Mouse (Mus musculus) testis, postnatal 10 days (tissue): ENCODE data around the gene Bahcc1.

Experiments
- DNase-seq: peaks from one replicate; pipeline ENCODE4 v3.0.0; 2021; ENCODE audit warnings: low spot score

Bahcc1 gene

DNA sequence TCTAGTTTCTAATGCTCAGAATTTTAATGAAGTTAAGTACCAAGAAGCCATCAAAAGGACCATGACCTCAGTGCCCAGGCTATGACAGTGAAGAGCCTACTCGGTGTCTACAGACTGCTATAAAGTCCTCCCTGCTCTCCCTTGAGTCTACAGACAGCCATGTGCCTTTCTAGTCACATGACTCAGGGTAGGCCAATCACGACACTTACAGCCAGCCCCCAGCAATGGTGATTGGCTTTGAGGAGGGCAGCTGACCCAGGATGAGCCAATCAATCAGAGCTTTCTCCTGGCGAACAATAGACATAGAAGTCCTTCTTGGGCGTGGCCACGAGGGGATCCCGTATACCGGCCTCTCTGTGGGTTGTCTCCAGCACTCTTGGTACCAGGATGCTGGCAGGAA, 65.0 kb downstream of the Bahcc1 start:
- DNase-seq, result peak; percentile 43

DNA sequence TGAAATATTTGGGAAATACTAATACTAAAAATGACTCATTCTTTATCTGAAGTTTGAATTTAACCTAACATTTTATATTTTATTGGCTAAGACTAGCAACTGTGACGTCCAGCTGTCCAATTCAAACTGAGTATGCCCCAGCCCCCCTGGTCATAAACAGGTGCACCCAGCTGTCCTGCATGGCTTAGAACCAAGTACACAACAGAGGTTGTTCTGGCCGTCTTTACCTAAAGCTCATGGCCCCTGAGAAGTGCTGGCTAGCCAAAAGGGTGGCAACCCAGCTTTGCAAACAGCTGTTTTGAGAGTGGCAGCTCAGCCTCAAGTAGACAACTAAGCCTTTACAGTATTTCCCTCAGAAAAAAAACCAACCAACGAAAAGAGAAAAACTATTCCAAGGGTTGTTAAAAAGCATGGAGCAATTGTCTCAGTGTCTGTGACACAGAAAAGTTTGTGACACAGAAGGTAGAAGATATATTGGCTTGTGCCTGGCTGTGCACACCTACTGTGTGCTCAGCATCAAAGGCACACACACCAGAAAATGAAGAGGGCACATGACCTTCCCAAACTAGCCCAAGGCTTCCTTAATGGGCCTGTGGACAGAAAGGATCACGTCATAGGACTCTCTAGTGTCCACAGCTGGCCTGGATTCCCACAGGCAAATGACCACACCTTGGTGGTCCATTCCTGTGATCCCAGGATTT, 65.8 kb downstream of the Bahcc1 start:
- DNase-seq, result no peak

DNA sequence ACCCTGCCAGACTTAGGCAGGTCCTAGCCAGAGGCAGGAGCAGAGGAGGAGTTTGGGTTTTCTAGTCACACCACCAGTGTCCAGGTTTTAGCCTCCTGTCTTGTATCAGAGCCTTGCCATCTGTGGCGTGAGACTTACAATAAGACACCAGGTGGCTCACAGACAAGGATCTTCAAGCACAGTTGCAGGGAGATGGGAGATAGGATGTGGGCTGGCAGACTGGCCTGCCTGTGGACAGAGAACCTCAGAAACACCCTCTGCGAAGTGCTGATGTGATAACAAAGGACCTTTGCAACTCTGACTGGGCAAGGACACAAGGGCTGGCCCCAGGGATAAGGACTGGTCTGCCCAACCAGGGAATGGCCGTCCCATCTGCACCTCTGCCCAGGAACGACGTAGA, 66.7 kb downstream of the Bahcc1 start:
- DNase-seq, result no peak

DNA sequence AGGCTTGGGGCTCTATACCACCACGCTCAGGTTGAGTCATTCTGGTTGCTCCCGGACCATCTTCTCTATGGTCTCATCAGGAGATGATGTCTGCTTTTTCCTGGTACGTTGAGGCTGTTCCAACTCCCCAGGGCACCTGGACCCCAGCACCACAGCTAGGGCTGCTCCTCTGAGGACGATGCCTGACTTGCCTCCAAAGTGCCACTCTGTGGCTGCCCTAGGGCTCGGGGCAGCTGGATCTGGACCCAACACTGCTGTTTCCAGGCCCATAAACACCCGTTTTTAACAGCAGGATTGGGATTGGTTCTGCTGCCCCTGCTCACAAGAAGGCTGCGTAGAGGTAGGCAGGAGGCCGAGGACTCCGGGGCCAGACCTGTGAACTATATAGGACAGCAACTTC, 70.4 kb downstream of the Bahcc1 start:
- no peak for DNase-seq

DNA sequence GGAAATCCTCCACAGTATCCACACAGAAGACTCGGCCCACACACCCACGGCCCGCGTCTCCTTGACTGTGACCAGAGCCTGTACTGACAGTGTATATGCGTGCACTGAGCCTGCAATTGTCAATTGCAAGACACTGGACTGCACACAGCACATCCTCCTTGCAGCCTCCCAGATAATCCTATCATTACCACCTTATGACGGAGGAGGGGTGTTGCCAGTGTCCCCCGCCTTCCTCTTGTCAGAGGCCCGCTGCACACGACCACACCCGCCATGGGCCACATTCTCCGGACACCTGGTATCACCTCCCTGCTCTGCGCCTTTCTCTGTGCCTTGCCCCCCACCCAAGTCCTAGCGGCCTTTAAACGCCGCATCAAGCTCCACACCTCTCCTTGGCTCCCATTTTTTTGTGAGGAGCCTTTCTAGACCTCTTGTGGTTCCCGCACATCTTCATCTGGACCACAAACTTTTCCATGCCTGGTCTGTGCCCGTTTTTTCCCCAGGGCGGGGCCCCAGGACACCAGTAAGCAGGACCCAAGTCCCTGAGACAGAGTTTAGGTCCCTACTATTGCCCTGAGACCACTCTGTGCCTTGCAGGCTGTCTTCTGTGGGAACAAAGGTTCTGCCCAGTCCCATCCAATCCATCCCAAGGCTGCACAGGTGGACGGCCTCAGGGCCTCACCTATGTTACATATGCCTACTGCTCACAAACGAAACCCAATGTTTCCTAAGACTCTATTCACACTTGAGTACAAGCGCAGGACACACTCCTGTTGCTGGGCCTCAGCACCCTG, 71.0 kb downstream of the Bahcc1 start:
- no peak for DNase-seq

DNA sequence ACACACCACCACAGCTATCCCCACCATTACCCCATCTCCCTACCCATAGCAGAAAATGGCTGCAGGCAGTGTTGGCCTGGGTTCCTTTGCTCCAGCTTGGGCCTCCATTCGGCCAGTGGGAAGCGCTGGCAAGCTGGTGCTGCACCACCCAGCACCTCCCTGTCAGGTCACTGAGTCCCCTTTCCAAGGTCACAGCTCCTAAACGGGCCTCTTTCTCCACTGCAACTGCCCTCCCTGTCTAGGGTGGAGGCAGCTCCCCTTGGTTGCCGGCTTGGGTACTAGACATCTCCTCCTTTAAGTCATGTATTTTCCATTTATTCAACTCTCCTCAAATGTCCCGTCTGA, 71.6 kb downstream of the Bahcc1 start:
- DNase-seq, result peak; percentile 51

DNA sequence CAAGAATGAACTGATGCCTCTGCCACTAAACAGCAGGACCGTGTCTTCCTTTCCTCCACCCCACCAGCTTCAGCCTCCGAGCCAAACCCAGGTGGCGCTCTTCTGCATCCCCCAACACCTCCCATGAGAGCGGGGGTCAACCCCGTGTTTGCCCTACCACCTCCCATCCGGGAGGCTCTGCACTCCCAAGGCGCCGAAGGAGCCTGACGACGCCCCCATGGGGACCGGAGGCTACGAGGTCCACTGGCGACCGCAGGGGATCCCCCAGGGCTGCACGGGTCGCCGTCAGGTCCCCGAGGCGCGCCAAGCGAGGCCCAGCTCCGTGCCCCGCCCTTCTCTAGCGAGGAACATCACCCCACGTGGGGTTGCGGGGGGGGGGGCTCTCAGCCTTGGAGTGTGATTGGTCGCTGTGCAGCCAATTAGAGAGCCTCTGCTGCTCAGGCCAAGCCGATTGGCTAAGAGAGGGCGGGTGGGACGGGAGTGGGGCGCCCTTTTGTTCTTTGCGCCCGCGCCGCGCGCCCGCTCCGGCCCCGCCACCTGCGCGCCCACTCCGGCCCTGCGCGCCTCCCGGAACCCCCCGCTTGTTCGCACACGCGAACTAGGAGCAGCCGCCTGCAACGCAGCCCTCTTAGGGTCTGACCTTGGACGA, 72.3 kb downstream of the Bahcc1 start:
- DNase-seq, result peak; percentile 89

DNA sequence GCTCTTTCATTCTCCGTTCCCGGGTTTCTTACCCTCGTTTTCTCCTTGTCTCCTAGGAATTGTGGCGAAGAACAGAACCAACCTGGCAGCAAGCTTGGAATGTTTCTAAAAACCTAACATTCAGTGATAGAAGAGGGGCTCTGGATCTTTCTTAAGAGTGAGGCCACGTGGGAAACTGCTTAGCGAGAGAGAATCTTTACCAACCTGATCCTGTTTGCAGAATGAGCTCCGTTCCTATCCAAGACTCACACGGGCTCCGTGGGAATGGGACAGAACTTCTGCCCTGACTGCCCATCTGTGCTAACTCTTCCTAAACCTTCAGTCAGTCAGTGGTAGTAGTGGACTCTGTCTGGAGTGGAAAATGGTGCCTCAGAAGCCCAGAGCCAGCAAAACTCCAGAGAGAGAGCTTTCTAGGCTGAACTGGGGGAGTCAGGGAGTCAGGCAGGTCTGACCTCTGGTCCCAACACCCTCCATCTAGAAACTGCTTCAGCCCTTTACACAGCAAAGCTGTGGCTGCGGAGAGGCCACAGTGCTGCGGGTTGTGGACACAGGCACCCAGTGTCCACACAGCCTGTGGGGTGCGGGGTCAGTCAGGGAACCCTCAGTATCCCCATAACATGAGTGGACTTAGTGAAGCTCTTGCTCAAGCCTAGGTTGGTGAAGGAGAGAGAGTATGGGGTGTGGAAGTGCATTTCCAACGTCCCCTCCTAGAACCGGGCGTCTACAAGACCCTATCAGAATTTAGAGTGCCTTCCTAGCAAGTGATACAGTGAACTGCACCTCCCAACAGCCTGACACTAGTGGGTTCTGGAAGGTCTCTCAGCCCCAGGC, 73.0 kb downstream of the Bahcc1 start:
- peak; percentile 39 for DNase-seq

DNA sequence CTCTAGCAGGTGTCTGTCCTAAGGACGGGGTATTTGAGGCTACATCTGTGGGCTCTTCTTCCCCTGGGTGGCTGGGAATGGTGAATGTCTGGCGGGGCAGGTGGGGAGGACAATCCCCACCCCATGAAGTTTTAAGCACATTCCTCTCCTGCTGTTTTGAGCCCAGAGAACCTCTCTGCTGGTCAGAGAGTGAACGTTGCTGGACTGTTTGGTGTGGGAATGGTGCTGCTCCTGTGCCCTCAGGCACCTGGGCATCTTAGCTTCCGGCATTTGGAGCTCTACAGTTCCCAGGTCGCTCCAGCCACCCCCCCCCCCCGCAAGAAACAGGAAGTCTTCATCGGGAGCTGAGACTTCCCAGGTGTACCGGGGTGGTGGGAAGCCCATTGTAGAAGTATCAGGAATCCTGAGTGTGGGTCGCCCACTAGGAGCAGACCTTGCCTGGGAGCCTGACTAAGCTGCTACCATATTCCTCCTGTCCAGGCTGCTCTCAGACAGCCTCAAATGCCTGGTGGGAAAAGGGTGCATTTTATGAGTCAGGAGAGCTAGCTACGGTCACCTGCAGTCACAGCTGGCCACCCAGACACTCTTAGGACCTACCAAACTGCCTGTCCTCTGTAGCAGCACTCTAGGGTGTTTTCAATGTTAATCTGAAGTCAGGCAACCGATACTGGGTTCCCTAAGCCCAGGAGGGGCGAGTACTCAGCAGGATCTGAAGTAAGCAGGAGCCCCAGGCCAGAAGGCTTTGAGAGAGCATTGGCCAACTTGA, 73.8 kb downstream of the Bahcc1 start:
- peak; percentile 33 for DNase-seq

DNA sequence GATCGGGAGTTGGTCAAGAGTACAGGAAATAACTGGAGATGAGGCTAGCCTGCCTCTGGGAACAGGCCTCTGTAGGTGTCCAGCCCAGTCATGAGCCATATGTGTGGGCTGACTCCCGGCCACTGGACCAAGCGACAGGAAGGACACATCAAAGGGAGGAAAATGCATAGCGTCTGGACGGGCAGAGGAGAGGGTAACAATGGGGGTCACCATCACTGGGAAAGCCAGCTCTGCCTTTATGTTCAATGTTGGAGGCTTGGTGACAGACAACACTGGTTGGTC, 74.3 kb downstream of the Bahcc1 start:
- DNase-seq, result peak; percentile 41

DNA sequence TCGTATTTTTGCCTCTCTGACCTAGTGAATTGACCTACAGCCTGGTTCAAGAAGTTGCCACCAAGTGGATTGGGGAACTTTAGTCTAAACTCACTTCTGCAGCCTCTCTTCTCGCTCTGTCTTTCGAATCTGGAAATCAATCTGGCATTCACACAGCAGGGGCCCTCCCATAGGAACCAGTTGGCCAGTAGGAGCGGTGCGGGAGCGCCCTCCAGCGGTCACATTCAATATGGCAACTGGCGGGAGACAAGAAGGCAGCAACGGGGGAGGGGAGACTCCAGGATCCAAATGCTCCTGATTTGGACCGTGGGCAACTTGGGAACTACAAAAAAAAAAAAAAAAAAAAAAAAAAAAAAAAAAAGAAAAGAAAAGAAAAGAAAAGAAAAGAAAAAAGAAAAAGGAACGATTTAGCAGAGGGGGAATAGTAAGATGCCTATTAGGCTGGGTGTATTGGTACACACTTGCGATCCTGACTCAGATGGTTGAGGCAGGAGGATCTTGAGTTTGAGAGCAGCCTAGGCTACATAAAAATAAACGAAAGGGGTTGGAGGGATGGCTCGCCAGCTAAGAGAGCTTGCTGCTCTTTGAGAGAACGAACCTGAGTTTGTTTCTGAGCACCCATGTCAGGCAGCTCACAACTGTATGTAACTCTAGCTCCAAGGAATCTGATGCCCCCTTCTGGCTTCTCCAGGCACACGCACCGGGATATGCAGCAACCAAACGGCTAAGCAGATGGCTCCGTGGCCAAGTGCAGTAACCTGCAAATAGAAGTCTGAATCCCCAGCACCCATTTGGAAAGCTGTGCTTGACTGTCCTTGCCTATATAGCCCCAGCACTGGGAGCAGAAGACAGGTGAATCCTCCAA, 75.1 kb downstream of the Bahcc1 start:
- peak; percentile 98 for DNase-seq

DNA sequence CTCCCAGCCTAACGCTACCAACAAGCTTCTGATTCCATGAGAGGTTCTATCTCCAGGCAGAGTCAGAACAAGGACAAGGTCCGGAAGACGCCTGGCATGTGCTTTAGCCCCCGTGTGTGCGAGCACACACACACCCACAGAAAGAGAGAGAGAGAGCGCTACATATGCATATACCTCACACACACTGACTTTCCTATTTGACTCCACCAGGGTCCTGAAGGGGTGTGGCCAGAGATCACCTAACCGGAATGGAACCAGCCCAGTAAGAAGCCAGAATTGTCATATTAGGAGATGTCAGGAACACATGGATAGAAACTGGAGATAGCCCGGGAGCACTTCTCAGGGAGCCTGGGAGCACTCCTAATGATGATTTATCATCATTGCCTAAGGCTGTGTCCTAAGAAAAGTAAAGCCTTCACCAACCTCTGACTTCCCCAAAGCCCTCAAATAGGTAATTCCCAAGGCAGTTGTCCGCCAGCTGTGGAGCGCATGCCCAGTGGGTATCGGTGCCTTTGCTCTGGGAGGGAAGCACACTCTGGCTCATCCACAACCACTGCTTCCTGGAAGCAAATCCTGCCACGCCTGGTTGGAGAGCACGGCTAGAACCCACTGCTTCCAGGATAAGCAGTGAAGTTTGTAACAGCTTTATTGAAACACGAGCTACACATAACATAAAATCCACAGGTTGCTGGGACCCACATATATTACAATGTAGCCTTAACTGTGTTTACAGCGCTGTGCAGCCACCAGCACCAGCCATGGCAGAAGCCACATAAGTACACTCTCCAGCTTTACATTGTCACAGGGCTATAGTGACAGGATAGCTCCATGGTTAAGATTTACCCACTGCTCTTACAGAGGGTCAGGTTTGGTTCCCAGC, 75.9 kb downstream of the Bahcc1 start:
- peak; percentile 40 for DNase-seq

DNA sequence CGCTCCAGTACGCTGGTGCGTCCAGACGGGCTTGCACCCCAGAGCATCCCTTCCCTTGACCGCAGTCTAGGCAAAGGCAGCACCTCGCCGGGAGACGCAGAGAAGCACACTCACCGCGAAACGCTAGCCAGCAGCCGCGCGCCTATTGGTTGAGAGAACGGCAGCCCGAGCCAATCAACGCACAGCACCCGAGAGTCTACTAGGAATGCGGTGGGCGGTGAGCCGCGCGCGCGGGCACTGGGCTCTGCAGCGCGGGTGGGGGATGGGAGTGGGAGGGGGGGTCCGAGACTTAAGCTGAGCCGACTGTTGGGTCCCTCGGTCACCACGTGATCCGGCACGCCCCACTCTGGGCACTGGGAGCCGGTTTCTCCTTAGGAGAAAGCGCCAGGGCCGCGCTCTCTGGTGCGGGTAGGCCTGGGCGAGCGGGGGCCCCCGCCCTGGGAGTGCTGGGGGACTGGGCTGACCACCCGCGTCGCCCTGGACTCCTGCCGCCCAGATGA, 78.1 kb downstream of the Bahcc1 start:
- DNase-seq, result peak; percentile 92

DNA sequence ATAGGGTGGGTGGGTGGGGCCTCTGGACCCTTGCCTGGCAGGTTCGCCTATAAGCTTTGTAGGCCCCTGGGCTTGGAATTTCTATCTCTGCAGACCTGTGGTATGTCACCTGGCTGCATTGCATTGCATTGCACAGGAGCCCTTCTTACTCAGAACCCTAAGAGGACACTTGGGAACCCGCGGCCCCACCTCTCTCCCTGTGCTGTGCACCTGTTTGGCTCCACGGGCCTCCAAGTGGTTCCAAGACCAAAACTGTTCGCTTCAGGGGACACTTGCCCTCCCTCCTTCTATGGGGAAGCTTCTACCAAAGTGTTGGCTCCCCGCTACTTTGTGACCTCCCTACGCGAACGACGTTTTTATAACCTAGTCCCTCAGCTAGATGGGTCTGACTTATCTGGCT, 78.8 kb downstream of the Bahcc1 start:
- peak; percentile 46 for DNase-seq

DNA sequence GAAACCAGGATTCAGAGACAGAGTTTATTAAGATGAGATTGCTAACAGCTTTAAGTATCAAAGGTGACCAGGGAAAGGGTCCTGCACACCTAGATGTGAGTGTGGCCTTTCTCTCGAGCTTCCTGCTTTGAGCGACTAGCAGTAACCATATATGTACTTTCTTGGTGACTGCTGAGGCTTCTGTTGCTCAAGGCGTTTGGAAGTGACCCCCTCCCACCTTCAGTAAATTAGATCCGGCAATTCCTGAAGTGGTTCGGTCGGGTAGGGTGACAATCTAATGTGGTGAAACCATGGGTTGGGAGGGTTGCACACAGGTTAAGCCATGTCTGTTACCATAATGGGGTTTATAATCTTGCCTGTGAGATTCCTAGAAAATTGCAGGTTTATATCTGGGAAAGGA, 79.3 kb downstream of the Bahcc1 start:
- no peak for DNase-seq

DNA sequence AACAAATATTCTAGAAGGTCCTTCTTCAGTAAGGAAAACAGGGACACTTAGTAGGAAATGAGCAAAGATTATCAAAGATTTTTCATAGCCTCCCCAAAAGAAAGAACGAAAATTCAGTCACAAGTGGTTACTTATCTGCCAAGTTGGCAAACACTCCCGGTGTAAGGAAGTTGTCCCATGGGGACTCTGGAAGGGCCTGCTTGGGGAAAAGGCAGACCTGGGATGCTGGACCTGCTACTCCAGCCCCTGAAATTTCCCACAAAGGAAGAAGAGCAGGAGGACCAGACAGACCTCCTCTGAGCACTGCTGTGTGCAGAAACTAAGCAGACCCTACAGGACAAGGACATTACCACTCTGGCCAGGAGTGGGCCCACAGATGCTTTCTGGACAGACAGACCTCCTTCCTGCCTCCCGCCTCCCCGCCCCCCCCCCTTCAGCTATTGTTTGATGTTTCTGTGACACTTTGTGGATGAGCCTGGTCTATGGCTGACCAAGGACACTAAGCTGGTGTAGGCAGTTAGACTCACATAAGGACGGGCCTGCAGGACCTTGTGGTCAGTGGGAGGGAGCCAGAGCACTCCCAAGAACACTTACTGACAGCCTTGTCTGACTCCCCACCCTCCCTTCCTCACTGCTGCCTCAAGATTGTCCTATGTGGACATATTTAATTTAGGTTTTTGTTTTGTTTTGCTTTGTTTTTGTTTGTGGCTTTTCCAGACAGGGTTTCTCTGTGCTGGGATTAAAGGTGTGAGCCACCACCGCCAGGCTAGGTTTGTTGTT, 81.3 kb downstream of the Bahcc1 start:
- no peak for DNase-seq

DNA sequence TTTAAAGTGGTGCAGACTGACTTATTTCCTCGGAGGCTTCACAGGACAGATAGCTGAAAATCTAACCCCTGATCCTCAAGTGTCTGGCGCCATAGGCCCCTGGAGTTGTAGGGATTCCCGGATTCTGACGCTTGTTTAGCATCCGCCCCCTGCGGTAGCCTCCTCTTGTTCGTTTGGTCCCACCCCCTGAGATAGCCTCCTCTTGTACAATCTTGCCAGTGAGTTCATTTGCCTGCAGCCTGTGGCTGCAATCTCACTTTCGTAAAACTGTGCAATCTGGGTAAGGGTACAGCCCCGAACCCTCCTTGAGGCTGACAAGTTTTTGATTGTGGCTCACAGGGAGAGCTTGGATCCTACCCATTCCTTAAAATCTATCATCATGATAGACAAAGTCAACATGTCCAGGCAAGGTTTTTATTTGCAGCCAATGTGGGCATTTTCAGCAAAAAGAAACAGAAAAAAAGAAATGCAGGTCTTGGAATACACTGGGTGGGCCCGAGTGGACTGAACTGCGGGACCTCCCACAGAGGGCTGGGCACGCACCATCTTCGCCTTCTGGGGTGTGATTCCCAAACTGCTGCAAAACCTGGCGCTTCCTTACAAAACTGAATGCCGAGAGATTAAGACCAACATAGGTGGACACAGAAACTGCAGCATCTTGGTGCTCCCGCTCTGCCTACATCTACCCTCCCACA, 82.1 kb downstream of the Bahcc1 start:
- DNase-seq, result peak; percentile 42

DNA sequence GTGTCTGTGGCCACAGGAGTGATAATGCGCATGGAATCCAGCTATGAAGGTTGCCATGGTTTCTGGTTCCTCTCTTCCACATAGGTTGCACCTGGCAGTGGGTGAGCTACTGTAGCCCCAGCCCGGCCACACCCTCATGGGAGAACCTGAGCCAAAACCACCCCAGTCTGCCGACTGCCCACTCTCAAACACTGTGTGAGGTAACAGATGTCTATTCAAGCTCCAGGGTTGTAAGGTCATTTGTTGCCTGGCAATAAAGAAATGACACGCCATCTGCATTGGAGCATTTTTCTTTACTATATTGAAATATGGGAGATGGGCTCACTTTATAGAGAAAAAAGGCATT, 82.6 kb downstream of the Bahcc1 start:
- DNase-seq, result peak; percentile 50
